Mouse (Mus musculus) left cerebral cortex, postnatal 10 days (tissue): ENCODE measurements around the gene Mcat. TPM values are rescaled to one million over a fixed set of nuclear protein-coding genes. Genes with fewer than 3 reads are reported as not detected.

Experiments used
- DNase-seq, 2 experiments: peaks; one replicate each; pipeline ENCODE4 v3.0.0; 2021 to 2022; ENCODE audit warnings: low spot score in 2 of 2, mixed read lengths in 1 of 2; ENCODE audit errors: extremely low spot score in 1 of 2
- intact Hi-C: fragments of 180-260 bp; cut with DNase I; formaldehyde crosslinking; loops from one replicate; pipeline ENCODE4 v1.15.1; 2025
- total RNA-seq, 2 experiments: library from RNA; stranded (reverse); gene quantifications; 2 replicates each; pipeline ENCODE4 v1.2.3; 2021

Gene Mcat
- 10 to 100 TPM; 33.8 to 38.3 TPM for total RNA-seq

DNA sequence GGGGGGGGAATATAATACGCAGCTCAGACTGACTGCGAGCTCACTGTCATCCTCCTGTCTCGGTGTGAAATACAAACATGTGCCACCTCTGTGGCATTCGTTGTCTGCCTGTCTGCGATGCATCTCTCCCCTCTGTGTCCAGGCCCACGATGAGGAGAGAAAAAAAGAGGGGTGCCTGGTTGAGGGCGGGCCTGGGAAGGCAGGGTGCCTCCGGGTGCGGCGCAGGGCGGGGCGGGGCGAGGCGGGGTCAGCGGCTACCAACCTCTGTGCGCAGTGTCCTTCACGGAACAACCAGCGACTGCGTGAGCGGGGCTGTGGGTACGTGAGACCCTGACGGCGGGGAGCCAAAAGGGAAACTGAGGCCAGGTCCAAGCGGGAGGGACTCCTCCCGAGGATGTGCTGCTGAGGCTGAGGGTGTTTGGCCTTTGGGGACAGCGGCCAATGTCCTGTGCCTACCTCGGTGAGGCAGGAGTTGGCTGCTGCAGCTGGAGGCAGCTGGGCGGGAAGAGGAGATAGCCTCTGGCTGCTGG lies at the start of gene Mcat, which contains the start of gene Tspo:
Gene Mcat, minus strand, starts transcription at position 461 of the 530 bp plus-strand sequence.
Gene Tspo, plus strand, starts transcription at position 266 of the 530 bp plus-strand sequence.
- peak in 1 of 2 experiments; percentile 58 for DNase-seq
- intact Hi-C loops, result no loop called here

DNA sequence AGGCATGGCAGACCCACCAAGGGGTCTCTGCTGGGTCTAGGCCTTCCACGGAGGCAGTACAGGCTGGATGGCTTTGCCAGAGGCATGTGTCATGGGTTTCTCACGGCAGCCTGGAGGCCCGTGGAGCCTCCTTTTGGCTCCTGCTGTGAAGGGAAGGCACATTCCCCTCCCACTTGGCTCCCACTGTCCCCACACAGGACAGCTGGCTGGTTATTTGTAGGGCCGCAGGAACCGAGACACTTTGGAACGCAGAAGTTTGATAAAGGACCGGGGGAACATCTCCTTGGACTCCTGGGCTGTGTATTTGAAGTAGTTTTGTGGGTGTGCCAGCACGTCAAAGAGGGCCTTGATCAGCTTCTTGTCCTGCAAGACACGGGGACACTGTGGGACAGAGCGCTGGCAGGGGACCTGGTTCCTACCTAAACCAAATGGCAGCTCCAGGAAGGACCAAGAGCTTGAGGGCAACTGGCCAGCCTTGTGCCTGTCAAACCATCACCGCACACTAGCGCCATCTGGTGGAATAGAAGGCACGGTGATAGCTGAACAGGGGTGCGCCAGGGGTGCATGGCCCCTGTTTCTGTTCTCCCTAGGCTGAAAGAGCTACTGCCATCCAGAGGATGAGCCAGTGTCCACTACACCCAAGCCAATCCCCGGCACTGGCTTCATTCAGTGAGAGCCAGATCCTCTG lies 43.7 kb upstream of the Mcat start:
- DNase-seq, result peak; percentile 26 to 81
- intact Hi-C loops, result no loop called here

DNA sequence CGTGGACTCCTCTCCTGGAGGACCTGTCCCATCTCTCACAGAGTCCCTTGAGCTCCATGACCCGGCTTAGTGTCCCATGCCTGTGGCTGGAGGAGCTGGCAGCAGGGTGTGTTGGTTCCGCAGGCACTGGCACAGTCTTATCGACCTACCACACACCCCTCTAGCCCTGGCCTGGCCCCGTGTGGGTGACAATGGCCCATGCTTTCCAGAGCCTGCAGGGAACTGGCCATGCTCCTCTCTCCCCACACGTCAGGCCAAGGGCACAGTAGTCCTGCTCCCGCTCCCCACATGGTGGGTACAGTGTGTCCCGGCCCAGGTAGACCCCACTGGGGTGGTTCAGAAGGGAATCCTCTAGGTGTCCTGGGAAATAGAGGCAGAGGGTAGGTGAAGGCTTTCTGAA lies 43.1 kb upstream of the Mcat start:
- DNase-seq, result no peak
- intact Hi-C loops, result no loop called here

DNA sequence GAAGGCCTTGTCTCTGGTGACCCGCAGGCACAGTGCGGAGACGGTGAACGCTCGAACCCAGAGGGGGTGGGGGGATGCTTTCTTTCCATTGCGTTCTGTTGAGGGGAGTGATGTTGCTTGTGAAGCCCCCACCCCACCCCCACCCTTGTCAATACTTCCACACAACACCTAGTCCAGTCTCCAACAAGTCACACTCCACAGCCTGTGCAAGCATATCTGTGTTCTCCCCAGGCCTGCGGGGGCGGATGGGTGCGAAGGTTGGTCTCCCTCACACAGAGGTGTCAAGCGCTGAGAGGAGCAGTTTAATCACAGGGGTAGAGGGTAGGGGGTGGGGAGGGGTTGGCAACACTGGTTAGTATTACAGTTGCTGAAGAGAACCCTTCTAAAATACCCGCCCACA lies 42.6 kb upstream of the Mcat start:
- intact Hi-C loops, result no loop called here
- DNase-seq, result no peak

DNA sequence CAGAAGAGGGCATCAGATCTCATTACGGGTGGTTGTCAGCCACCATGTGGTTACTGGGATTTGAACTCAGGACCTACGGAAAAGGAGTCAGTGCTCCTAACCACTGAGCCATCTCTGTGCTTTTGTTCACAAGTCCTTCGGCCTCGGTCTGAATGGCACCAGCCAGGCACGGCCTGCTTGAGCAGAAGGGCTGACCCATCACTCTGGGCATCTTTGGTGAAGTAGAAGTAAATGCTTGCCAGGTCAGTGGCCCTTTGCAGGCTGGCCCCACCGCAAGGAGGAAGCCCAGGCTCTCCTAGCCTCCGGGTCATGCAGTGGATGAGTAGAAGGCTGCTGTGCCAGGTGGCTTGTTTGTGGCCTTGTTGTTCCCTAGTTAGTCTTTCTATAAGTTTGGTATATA lies 39.8 kb upstream of the Mcat start:
- no peak for DNase-seq
- intact Hi-C loops, result no loop called here

DNA sequence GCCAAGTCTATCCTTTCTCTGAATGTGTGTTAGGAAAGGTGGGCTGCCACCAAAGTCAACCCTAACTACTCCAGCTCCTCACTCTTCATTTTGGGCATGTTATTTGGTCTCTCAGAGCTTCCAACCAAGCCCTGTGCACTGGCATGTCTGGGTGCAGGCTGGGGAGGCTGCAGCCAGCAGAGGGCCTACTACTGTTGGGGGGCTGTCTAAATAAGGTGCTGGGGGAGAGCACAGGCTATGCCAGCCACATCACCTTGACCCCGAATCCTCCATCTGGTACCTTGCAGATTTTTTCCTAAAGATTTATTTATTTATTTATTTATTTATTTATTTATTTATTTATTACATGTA lies 39.4 kb upstream of the Mcat start:
- intact Hi-C loops, result no loop called here
- no peak for DNase-seq

DNA sequence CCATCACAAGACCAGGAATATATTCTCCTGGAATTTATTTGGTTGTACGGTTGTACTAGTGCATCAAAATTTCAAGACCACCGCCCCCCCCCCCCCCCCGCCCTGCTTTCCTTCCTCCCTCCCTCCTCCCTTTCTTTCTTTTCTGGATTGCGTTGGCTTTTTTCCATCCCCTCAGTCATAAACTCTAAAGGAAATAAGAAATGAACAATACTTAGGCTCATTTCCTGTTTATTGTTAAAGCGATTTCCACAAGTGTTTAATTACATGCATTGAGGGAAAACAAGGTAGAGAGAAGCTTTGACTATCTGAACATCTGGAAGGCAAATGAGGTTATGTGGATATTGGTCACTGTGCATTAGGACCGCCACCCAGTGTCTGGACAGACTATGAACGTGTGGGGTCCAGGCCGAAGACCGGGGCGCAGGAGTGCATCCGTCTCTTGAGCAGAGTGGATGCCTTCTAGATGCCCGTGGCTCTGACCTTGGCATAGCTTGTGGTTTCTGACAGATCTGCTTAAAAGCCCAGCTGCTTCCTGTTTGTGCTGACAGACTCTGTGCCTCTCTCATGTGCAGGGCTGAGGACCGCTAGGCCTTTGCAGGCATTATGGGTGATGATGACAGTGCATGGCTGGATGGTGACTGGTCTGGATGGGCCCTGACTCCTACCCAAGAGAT lies 38.9 kb upstream of the Mcat start:
- no peak for DNase-seq
- intact Hi-C loops, result no loop called here

DNA sequence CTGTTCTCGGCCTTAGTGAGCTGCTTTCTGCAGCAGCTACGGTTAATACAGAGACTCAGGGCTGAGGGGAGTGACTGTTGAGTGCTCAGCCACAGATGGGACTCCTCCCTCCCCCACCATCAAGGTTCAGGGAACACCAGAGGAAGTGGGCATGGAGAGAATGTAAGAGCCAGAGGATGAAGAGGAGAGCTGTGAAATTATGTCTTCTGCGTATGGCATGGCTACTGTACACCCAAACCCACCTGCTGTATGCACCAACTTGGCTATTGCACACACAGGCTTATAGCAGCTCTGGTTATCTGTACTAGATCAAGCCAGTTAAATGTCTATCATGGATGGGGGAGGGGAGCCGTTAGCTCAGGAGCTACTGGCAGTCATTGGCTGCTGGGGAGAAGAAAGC lies 37.6 kb upstream of the Mcat start:
- intact Hi-C loops, result no loop called here
- no peak for DNase-seq

DNA sequence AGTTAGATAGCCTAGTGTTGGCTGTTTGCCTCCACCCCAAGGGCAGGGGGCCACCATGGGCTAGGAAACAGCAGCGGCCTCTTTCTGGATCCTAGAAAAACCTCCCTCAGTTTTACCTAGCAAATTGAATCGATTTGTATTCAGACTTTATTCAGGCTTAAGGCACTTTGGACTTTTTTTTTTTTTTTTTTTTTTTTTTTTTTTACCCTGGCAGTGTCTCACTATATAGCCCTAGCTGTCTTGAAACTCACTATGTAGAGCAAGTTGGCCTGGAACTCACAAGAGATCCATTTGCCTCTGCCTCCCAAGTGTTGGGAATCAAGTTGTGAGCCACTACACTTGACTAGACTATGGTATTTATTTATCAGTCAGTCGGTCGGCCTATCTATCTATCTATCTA lies 33.2 kb upstream of the Mcat start:
- no peak for DNase-seq
- intact Hi-C loops, result no loop called here

DNA sequence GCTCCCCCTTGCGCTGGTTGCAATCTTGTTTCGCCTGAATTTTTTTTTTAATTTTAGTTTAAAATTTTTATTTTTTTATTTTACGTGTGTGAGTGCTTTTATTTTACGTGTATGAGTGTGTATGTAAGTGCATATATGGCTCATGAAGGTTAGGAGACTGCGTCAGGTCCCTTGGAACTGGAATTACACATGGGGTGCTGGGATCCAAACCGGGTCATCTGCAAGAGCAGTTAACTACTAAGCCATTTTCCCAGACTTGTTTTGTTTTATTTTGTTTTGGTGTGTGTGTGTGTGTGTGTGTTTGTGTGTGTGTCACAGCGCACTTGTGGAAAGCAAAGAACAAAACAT lies 31.8 kb upstream of the Mcat start:
- no peak for DNase-seq
- intact Hi-C loops, result no loop called here

DNA sequence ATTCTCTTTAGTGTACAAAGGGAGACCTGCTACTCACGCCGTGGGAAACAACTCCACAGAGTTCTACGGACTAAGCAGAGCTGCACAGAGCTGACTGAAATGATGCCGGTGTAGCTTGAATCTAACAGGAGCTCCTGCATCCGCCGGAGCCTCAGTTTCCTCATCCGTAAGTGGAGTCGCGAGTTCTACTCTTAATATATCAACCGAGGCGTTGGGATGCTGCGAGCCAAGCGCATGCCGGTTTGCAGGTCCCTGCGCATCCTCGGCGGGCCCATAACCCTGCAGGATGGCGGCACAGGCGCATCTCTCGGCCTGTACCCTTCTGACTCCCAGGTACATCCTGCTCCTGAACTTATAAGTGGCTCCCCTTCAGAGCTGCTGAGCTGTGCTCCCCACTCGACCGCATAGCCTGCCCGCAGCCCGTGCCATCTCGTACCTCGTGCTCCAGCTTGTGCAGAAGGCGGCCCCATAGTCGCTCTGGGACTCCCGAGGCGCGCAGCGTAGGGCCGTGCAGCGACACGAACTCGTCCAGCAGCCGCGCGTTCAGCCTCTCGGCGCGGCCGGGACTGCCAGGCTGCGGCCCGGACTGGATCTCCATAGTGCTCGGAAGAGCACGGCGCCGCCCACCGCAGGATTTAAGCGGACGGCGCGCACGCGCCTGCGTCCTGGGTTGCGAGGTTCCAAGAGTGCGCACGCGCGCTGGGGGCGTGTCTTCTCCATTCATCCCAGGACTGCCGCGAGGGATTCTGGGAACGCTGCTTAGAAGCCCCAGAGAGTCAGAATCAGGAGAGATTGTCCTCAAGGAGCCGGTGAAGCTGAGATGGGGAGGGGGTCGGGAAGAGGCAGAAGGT lies 31.2 kb upstream of the Mcat start, which contains the start of gene Ttll12:
Gene Ttll12, minus strand, starts transcription at position 645 of the 851 bp plus-strand sequence.
- intact Hi-C loops, result no loop called here
- peak; percentile 93 to 97 for DNase-seq

DNA sequence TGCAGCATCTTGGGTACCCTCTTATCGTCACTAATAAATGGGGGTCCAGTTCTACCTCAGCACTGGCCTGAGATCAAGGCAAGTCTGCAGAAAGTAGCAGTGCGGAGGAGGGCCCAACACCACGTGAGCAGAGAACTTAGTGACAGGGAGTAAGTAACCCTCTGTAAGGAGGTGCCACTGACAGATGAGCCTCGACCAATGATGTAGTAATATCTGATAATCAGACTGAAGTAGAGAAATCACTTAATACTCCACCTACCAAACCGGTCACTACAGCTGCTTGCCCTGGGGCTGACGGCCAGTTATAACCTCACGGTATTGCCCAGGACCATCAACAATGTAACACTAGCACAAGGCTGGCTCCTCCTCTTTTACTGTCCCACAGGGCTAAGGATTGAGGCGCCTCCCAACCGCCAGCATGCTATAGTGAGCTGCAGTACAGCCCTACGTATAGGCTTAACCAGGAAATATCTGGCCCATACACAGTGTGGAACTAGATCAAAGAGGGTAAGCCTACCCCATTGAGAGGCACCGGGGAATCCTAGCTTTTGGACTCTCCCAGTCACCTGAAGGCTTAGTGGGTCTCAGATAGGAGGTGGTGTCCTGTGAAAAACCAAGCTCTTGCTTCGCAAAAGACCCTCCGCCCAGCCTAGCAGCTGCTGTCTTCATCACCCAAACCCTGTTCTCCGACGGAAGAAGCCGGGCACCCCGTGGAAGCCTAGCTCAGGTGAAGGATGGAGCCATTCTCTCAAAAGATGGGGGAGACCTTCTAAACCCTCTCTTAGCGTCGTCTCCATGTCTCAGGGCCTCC lies 30.3 kb upstream of the Mcat start:
- intact Hi-C loops, result no loop called here

DNA sequence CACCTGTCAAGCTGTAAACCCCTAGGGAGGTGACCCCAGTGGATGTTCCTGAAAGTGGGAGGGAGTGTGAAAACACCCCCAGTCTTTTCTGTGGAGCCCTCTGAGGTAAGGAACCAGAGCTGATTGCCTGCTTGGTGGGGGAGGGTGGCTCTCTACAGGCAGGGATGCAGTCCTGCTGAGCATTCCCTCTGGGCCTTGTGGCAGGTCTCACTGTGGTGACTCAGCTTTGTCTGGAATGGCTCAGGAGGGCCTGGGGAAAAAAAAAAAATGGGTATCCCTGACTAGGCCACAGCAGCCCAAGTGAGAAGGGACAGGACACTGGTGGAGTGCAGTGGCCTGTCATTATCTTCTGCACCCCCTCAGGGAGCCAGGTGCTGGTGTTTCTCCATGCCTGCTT lies 29.6 kb upstream of the Mcat start:
- intact Hi-C loops, result no loop called here
- no peak for DNase-seq

More for the DNA sequence above, 30.3 kb upstream of the Mcat start:
- DNase-seq, result no peak

DNA sequence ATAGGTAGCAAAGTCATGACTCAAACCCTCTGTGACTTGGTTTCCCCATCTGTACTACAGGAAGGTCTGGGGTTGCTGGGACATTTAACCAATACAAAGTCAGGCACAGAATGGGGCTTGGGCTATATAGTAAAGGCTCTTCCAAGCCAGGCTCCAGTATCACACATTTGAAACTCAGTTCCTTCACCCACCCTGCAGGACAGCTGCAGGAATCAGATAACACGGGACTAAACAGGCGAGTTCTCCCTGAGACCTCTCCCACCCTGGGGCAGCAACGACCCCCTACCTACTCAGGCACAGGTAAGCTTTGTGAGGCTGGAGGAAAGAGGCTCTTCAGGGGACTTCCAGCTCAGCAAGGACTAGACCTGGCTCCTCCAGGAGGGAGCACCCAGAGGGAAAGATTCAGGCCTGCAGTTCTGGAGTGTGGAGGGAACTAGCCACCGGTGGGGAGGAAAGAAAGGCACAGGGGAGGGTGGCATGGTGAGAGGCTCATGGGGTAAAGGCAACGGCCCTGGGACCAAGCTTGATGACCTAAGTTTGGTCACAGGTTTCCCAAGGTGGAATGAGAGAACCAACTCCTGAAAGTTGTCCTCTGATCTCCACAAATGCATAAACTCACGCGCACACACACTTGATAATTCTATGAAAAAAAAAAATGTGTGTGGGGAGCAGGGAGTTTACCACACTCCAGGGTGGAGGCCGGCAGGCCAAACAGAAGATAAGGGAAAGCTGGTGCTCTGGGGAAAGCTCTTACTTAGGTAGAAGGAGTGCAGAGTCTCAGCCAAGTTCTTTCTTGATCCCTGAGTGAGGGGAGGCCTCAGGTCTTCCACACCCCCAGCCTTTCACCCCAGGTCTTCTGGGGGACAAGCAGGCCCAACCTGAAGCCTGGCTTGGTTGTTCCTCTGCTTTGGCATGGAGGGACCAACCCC lies 28.9 kb upstream of the Mcat start:
- intact Hi-C loops, result no loop called here
- no peak for DNase-seq

DNA sequence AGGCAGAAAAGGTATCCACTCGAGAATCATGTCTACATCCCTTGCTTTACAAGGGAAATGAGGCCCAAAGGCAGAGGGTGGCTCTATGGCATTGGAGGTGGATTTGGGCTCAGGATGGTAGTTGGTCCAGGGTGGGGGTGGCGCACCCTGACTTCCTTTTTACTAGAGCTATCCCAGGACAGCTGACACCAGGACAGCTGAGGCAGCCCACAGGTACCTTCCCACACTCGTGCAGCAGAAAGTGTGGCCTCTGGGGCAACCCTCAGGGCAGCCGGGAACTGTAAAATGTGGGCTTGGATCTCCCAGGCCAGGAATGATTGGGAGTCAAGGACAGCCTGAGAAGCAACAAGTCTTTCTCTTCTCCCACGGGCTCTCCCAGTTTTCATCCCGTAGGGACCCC lies 28.2 kb upstream of the Mcat start:
- intact Hi-C loops, result no loop called here

DNA sequence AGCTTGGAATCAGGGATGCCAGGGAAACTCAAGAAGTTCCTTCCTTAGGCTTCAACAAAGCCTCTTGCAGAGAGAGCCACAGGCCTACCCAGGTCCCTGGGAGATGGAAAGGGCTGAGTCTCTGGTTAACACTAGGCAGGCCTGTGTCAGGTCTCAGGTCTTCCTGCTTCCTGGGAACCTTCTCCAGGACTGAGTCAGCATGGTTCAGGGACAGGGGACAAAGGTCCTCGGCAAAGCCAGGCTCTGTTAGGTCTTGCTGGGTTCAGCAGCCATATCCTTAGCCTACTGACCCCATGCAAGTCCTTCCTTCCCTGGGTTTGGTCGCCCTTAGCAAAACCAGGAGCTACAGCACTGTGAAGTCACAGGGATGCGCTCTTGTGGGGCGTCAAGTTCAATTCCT lies 27.3 kb upstream of the Mcat start:
- intact Hi-C loops, result no loop called here
- DNase-seq, result no peak

More for the DNA sequence above, 28.2 kb upstream of the Mcat start:
- no peak for DNase-seq

DNA sequence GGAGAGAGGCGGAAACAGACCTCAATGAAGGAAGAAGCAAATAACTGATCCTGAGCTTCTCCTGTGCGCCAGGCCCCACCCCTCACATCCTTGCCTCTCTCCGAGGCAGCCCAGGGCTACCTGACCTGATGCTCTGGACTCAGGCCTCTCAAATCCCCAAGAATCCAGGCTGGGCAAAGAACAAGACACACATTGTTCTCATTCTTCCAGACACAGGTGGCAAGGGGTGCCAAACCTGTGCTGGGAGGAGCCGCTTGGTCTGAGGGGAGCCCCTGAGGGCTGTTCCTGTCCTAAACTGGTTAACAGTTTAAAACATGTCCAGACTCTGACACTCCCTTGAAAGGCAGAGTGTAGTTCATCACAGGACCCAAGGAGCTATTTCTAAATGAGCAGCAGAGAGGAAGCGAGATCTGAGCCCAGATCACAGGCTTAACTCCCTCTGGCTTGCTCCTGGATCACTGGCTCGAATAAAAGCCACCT lies 21.2 kb upstream of the Mcat start:
- intact Hi-C loops, result no loop called here
- no peak for DNase-seq
